Mouse (Mus musculus): ENCODE measurements around the gene C77080. TPM values are rescaled to one million over a fixed set of nuclear protein-coding genes. Genes with fewer than 3 reads are reported as not detected.

Gene C77080
- total RNA-seq, 2 experiments from 2014 or later, result 0.25 TPM; not detected in 1

GRCm38 (mm10) chr4:129271991-129272755, 11.0 kb upstream of the C77080 start:
- ATAC-seq (replicated peaks; ENCODE audit: poor library complexity), result peak; percentile 9

- 0 out of 2 replicates have a peak, but pooled peaks have one; percentile 13 for ATAC-seq (replicated peaks; ENCODE audit: poor library complexity)
Measured at GRCm38 (mm10) chr4:129268698-129269097, 7.5 kb upstream of the C77080 start.

GRCm38 (mm10) chr4:129266821-129267220, 5.6 kb upstream of the C77080 start:
- no peak for ATAC-seq (replicated peaks; ENCODE audit: poor library complexity)

- ATAC-seq (replicated peaks; ENCODE audit: poor library complexity), result no peak
Measured at GRCm38 (mm10) chr4:129266191-129266590, 5.0 kb upstream of the C77080 start.

- peak; percentile 95 for ATAC-seq (replicated peaks; ENCODE audit: poor library complexity)
Measured at GRCm38 (mm10) chr4:129263225-129264021, 2.2 kb upstream of the C77080 start.

GRCm38 (mm10) chr4:129260678-129261077, 526 bp downstream of the C77080 start:
- ATAC-seq (replicated peaks; ENCODE audit: poor library complexity), result no peak

GRCm38 (mm10) chr4:129259101-129259500, 2.1 kb downstream of the C77080 start:
- no peak for ATAC-seq (replicated peaks; ENCODE audit: poor library complexity)

GRCm38 (mm10) chr4:129256450-129257380, 4.5 kb downstream of the C77080 start:
- ATAC-seq (replicated peaks; ENCODE audit: poor library complexity), result peak; percentile 83

GRCm38 (mm10) chr4:129254571-129254970, 6.6 kb downstream of the C77080 start:
- no peak for ATAC-seq (replicated peaks; ENCODE audit: poor library complexity)

- no peak for ATAC-seq (replicated peaks; ENCODE audit: poor library complexity)
Measured at GRCm38 (mm10) chr4:129252492-129252891, 8.7 kb downstream of the C77080 start.

GRCm38 (mm10) chr4:129251482-129252125, 9.6 kb downstream of the C77080 start:
- ATAC-seq (replicated peaks; ENCODE audit: poor library complexity), result peak; percentile 58

- ATAC-seq (replicated peaks; ENCODE audit: poor library complexity), result peak; percentile 48
Measured at GRCm38 (mm10) chr4:129250759-129251481, 10.3 kb downstream of the C77080 start.

GRCm38 (mm10) chr4:129249288-129249687, 11.9 kb downstream of the C77080 start:
- ATAC-seq (replicated peaks; ENCODE audit: poor library complexity), result no peak

GRCm38 (mm10) chr4:129248243-129248767, 12.9 kb downstream of the C77080 start:
- ATAC-seq (replicated peaks; ENCODE audit: poor library complexity), result no peak

GRCm38 (mm10) chr4:129247381-129248242, 13.6 kb downstream of the C77080 start:
- ATAC-seq (replicated peaks; ENCODE audit: poor library complexity), result no peak

GRCm38 (mm10) chr4:129246360-129247301, 14.6 kb downstream of the C77080 start:
- no peak for ATAC-seq (replicated peaks; ENCODE audit: poor library complexity)

GRCm38 (mm10) chr4:129244802-129245201, 16.4 kb downstream of the C77080 start:
- peak; percentile 53 for ATAC-seq (replicated peaks; ENCODE audit: poor library complexity)

All from megakaryocyte progenitor cell, adult 5-6 weeks (primary cell).